Mouse (Mus musculus): ENCODE data around the gene C1qtnf1. TPM values are rescaled to one million over a fixed set of nuclear protein-coding genes. Genes with fewer than 3 reads are reported as not detected.
A peak's percentile ranks its signal among the peaks of the same experiment; 100 is the strongest.

The C1qtnf1 gene
- polyA plus RNA-seq, 1 experiment from 2014 or later = 23.0 TPM

- peaks cover 13% of the 10 kb centered on the region; the same call in 1 of the 2 replicates for H3K36me3 ChIP-seq
- ATAC-seq (ENCODE audit: insufficient number of reproducible peaks, low FRiP score, low TSS enrichment, low read depth) = no peak
Observed at GRCm38 (mm10) chr11:118442691-118443090, 14.7 kb downstream of the C1qtnf1 start.

GRCm38 (mm10) chr11:118443201-118443970, 15.4 kb downstream of the C1qtnf1 start:
- H3K4me1 ChIP-seq = peaks cover 33% of the 10 kb centered on the region
- WGBS = 36% methylated on average over 11 of the region's 11 CpGs
- no peak for ATAC-seq (ENCODE audit: insufficient number of reproducible peaks, low FRiP score, low TSS enrichment, low read depth)
- H3K36me3 ChIP-seq = peaks cover 19% of the 10 kb centered on the region; the same call in 1 of the 2 replicates
- no peak overlapping the region for H3K9ac ChIP-seq
- H3K27me3 ChIP-seq = no peaks in the 10 kb centered on the region
- no peak overlapping the region for H3K4me2 ChIP-seq (replicated peaks)
- H3K9me3 ChIP-seq (replicated peaks) = no peaks in the 10 kb centered on the region
- no peak overlapping the region for H3K27ac ChIP-seq (replicated peaks)
- H3K4me3 ChIP-seq (replicated peaks) = no peak overlapping the region

More at GRCm38 (mm10) chr11:118442691-118443090, 14.7 kb downstream of the C1qtnf1 start:
- Histone ChIP-seq H3K9ac (no peak overlapping the region), H3K9me3 (replicated peaks) (no peaks in the 10 kb centered on the region), H3K4me2 (replicated peaks) (no peak overlapping the region), H3K4me3 (replicated peaks) (no peak overlapping the region), H3K27me3 (no peaks in the 10 kb centered on the region), H3K27ac (replicated peaks) (no peak overlapping the region), H3K4me1 (peaks cover 40% of the 10 kb centered on the region)
- WGBS = 69% methylated on average over 13 of the region's 13 CpGs

- Histone ChIP-seq H3K4me2 (replicated peaks) (no peak overlapping the region), H3K9me3 (replicated peaks) (no peaks in the 10 kb centered on the region), H3K4me3 (replicated peaks) (no peak overlapping the region), H3K27me3 (no peaks in the 10 kb centered on the region), H3K4me1 (peaks cover 16% of the 10 kb centered on the region), H3K36me3 (peaks cover 27% of the 10 kb centered on the region; the same call in 1 of the 2 replicates), H3K9ac (no peak overlapping the region), H3K27ac (replicated peaks) (no peak overlapping the region)
- ATAC-seq (ENCODE audit: insufficient number of reproducible peaks, low FRiP score, low TSS enrichment, low read depth) = peak; percentile 12; the same call in 1 of the 2 replicates
- 11% methylated on average over 3 of the region's 3 CpGs for WGBS
Observed at GRCm38 (mm10) chr11:118445843-118446242, 17.8 kb downstream of the C1qtnf1 start.

- 41% methylated on average over 4 of the region's 4 CpGs for WGBS
- Histone ChIP-seq H3K27ac (replicated peaks) (no peak overlapping the region), H3K4me1 (peaks cover 16% of the 10 kb centered on the region), H3K4me2 (replicated peaks) (no peak overlapping the region), H3K9ac (no peak overlapping the region), H3K4me3 (replicated peaks) (no peak overlapping the region), H3K36me3 (peaks cover 27% of the 10 kb centered on the region; the same call in 1 of the 2 replicates), H3K9me3 (replicated peaks) (no peaks in the 10 kb centered on the region), H3K27me3 (no peaks in the 10 kb centered on the region)
- ATAC-seq (ENCODE audit: insufficient number of reproducible peaks, low FRiP score, low TSS enrichment, low read depth) = no peak
Observed at GRCm38 (mm10) chr11:118447346-118447745, 19.3 kb downstream of the C1qtnf1 start.

- Histone ChIP-seq H3K4me1 (peaks cover 7% of the 10 kb centered on the region; the same call in 1 of the 2 replicates), H3K9me3 (replicated peaks) (no peaks in the 10 kb centered on the region), H3K27me3 (no peaks in the 10 kb centered on the region), H3K27ac (replicated peaks) (no peak overlapping the region), H3K4me2 (replicated peaks) (no peak overlapping the region), H3K36me3 (peaks cover 27% of the 10 kb centered on the region; the same call in 1 of the 2 replicates), H3K4me3 (replicated peaks) (no peak overlapping the region), H3K9ac (no peak overlapping the region)
- 86% methylated on average over 8 of the region's 8 CpGs for WGBS
- ATAC-seq (ENCODE audit: insufficient number of reproducible peaks, low FRiP score, low TSS enrichment, low read depth) = no peak
Observed at GRCm38 (mm10) chr11:118448385-118448784, 20.4 kb downstream of the C1qtnf1 start.

GRCm38 (mm10) chr11:118451211-118451610, 23.2 kb downstream of the C1qtnf1 start:
- H3K9ac ChIP-seq = no peak overlapping the region
- H3K9me3 ChIP-seq (replicated peaks) = no peaks in the 10 kb centered on the region
- no peak for ATAC-seq (ENCODE audit: insufficient number of reproducible peaks, low FRiP score, low TSS enrichment, low read depth)
- 76% methylated on average over 6 of the region's 6 CpGs for WGBS
- peaks cover 25% of the 10 kb centered on the region; the same call in 1 of the 2 replicates for H3K36me3 ChIP-seq
- 0 out of 2 replicates have a peak, but pooled peaks cover 4% of the 10 kb centered on the region for H3K4me1 ChIP-seq
- no peak overlapping the region for H3K27ac ChIP-seq (replicated peaks)
- H3K4me3 ChIP-seq (replicated peaks) = no peak overlapping the region
- no peaks in the 10 kb centered on the region for H3K27me3 ChIP-seq
- no peak overlapping the region for H3K4me2 ChIP-seq (replicated peaks)

- Histone ChIP-seq H3K4me3 (replicated peaks) (no peak overlapping the region), H3K9ac (no peak overlapping the region), H3K36me3 (peaks cover 12% of the 10 kb centered on the region; the same call in 1 of the 2 replicates), H3K9me3 (replicated peaks) (no peaks in the 10 kb centered on the region), H3K27ac (replicated peaks) (no peak overlapping the region), H3K27me3 (no peaks in the 10 kb centered on the region), H3K4me2 (replicated peaks) (no peak overlapping the region), H3K4me1 (no peaks in the 10 kb centered on the region)
- WGBS = 58% methylated on average over 2 of the region's 2 CpGs
- no peak for ATAC-seq (ENCODE audit: insufficient number of reproducible peaks, low FRiP score, low TSS enrichment, low read depth)
Observed at GRCm38 (mm10) chr11:118452955-118453354, 25.0 kb downstream of the C1qtnf1 start.

GRCm38 (mm10) chr11:118453886-118454671, 26.1 kb downstream of the C1qtnf1 start:
- 71% methylated on average over 11 of the region's 11 CpGs for WGBS
- Histone ChIP-seq H3K27me3 (no peaks in the 10 kb centered on the region), H3K36me3 (0 out of 2 replicates have a peak, but pooled peaks cover 3% of the 10 kb centered on the region), H3K9me3 (replicated peaks) (no peaks in the 10 kb centered on the region), H3K4me1 (peaks cover 3% of the 10 kb centered on the region; the same call in 1 of the 2 replicates), H3K4me2 (replicated peaks) (no peak overlapping the region), H3K4me3 (replicated peaks) (no peak overlapping the region), H3K9ac (no peak overlapping the region), H3K27ac (replicated peaks) (no peak overlapping the region)
- no peak for ATAC-seq (ENCODE audit: insufficient number of reproducible peaks, low FRiP score, low TSS enrichment, low read depth)

- 84% methylated on average over 6 of the region's 6 CpGs for WGBS
- H3K9ac ChIP-seq = no peak overlapping the region
- H3K4me3 ChIP-seq (replicated peaks) = no peak overlapping the region
- no peak overlapping the region for H3K4me2 ChIP-seq (replicated peaks)
- H3K27me3 ChIP-seq = no peaks in the 10 kb centered on the region
- peaks cover 6% of the 10 kb centered on the region; the same call in 1 of the 2 replicates for H3K4me1 ChIP-seq
- ATAC-seq (ENCODE audit: insufficient number of reproducible peaks, low FRiP score, low TSS enrichment, low read depth) = no peak
- 0 out of 2 replicates have a peak, but pooled peaks cover under 1% of the 10 kb centered on the region for H3K36me3 ChIP-seq
- H3K27ac ChIP-seq (replicated peaks) = no peak overlapping the region
- H3K9me3 ChIP-seq (replicated peaks) = 0 out of 2 replicates have a peak, but pooled peaks cover 3% of the 10 kb centered on the region
Observed at GRCm38 (mm10) chr11:118455788-118456187, 27.8 kb downstream of the C1qtnf1 start.

GRCm38 (mm10) chr11:118456937-118457336, 28.9 kb downstream of the C1qtnf1 start:
- H3K4me1 ChIP-seq = peaks cover 6% of the 10 kb centered on the region; the same call in 1 of the 2 replicates
- no peak for ATAC-seq (ENCODE audit: insufficient number of reproducible peaks, low FRiP score, low TSS enrichment, low read depth)
- no peaks in the 10 kb centered on the region for H3K27me3 ChIP-seq
- 0 out of 2 replicates have a peak, but pooled peaks cover 3% of the 10 kb centered on the region for H3K9me3 ChIP-seq (replicated peaks)
- H3K9ac ChIP-seq = no peak overlapping the region
- no peaks in the 10 kb centered on the region for H3K36me3 ChIP-seq
- no peak overlapping the region for H3K4me2 ChIP-seq (replicated peaks)
- WGBS = 67% methylated on average over 11 of the region's 11 CpGs
- no peak overlapping the region for H3K4me3 ChIP-seq (replicated peaks)
- H3K27ac ChIP-seq (replicated peaks) = no peak overlapping the region

GRCm38 (mm10) chr11:118459051-118459450, 31.0 kb downstream of the C1qtnf1 start:
- no peaks in the 10 kb centered on the region for H3K36me3 ChIP-seq
- WGBS = 38% methylated on average over 8 of the region's 8 CpGs
- H3K27me3 ChIP-seq = no peaks in the 10 kb centered on the region
- H3K4me3 ChIP-seq (replicated peaks) = no peak overlapping the region
- no peak for ATAC-seq (ENCODE audit: insufficient number of reproducible peaks, low FRiP score, low TSS enrichment, low read depth)
- H3K4me2 ChIP-seq (replicated peaks) = no peak overlapping the region; the same call in 1 of the 2 replicates
- H3K9me3 ChIP-seq (replicated peaks) = 0 out of 2 replicates have a peak, but pooled peaks cover 3% of the 10 kb centered on the region
- peaks cover 6% of the 10 kb centered on the region; the same call in 1 of the 2 replicates for H3K4me1 ChIP-seq
- H3K27ac ChIP-seq (replicated peaks) = 0 out of 2 replicates have a peak overlapping the region, but pooled peaks have one; percentile 8
- no peak overlapping the region for H3K9ac ChIP-seq

Data from embryonic facial prominence, embryonic 15.5 days (tissue).